Mouse (Mus musculus): ENCODE measurements around the gene Vmn1r232. TPM values are rescaled to one million over a fixed set of nuclear protein-coding genes. Genes with fewer than 3 reads are reported as not detected.
A peak's percentile ranks its signal among the peaks of the same experiment; 100 is the strongest.

The Vmn1r232 gene
- polyA plus RNA-seq (2015; fragmentation: Nextera tagmentation; extraction: Ambion mirVana): not detected in 2 replicates

GRCm38 (mm10) chr17:20919614-20920013 lies at the start of gene Vmn1r232:
Vmn1r232 (minus strand) TSS chr17:20919714.
- no peak for ATAC-seq (ENCODE audit: low read depth)
- no peak within 1 kb of the TSS for H3K4me2 ChIP-seq (ENCODE audit: low read depth, low read length)
- no peak within 1 kb of the TSS for H3K27ac ChIP-seq (ENCODE audit: low read length)
- H3K27me3 ChIP-seq (ENCODE audit: control insufficient read depth, insufficient read depth, low read depth, low read length): no peaks in the 10 kb centered on the region
- no peaks in the 10 kb centered on the region for H3K4me1 ChIP-seq (ENCODE audit: control insufficient read depth, low read depth, low read length)
- H3K9ac ChIP-seq (ENCODE audit: low read depth, low read length): no peak within 1 kb of the TSS
- no peak within 1 kb of the TSS for H3K4me3 ChIP-seq (ENCODE audit: low read depth, low read length)
- H3K9me3 ChIP-seq (replicated peaks; ENCODE audit: control insufficient read depth, low read length): no peaks in the 10 kb centered on the region
- WGBS (ENCODE audit: insufficient replicate concordance): 20% methylated on average over 1 of the region's 1 CpGs
- no peaks in the 10 kb centered on the region for H3K36me3 ChIP-seq (ENCODE audit: control insufficient read depth, insufficient read depth)

DNA sequence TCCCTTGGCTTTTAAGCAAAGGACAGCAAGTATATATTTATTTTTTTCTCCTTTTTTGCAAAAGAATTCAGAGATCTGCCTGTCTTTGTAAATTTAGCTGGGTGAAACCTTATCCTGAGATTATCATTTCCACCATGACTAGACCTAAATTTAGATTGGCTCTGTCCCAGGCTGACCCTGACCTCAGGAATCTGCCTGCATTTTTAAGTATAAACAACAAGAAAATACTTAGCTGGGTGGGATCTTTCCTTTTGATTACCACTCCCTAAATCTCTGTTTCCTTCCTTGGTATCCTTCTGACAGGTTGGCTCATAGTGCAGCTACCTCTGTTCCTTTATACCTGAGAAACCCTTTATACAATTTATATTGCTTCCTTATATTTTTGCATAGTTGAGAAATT lies 47.2 kb upstream of the Vmn1r232 start:
- Histone ChIP-seq H3K27me3 (ENCODE audit: control insufficient read depth, insufficient read depth, low read depth, low read length) (no peaks in the 10 kb centered on the region), H3K9ac (ENCODE audit: low read depth, low read length) (no peak overlapping the region), H3K4me1 (ENCODE audit: control insufficient read depth, low read depth, low read length) (no peaks in the 10 kb centered on the region), H3K27ac (ENCODE audit: low read length) (no peak overlapping the region), H3K4me3 (ENCODE audit: low read depth, low read length) (no peak overlapping the region), H3K9me3 (replicated peaks; ENCODE audit: control insufficient read depth, low read length) (no peaks in the 10 kb centered on the region), H3K36me3 (ENCODE audit: control insufficient read depth, insufficient read depth) (peaks cover 38% of the 10 kb centered on the region), H3K4me2 (ENCODE audit: low read depth, low read length) (no peak overlapping the region)
- no peak for ATAC-seq (ENCODE audit: low read depth)

GRCm38 (mm10) chr17:20965421-20965820 lies 45.9 kb upstream of the Vmn1r232 start:
- Histone ChIP-seq H3K27me3 (ENCODE audit: control insufficient read depth, insufficient read depth, low read depth, low read length) (no peaks in the 10 kb centered on the region), H3K4me2 (ENCODE audit: low read depth, low read length) (no peak overlapping the region), H3K4me3 (ENCODE audit: low read depth, low read length) (no peak overlapping the region), H3K36me3 (ENCODE audit: control insufficient read depth, insufficient read depth) (peaks cover 49% of the 10 kb centered on the region), H3K27ac (ENCODE audit: low read length) (no peak overlapping the region), H3K4me1 (ENCODE audit: control insufficient read depth, low read depth, low read length) (no peaks in the 10 kb centered on the region), H3K9me3 (replicated peaks; ENCODE audit: control insufficient read depth, low read length) (no peaks in the 10 kb centered on the region), H3K9ac (ENCODE audit: low read depth, low read length) (no peak overlapping the region)
- no peak for ATAC-seq (ENCODE audit: low read depth)
- WGBS (ENCODE audit: insufficient replicate concordance): 77% methylated on average over 4 of the region's 4 CpGs

DNA sequence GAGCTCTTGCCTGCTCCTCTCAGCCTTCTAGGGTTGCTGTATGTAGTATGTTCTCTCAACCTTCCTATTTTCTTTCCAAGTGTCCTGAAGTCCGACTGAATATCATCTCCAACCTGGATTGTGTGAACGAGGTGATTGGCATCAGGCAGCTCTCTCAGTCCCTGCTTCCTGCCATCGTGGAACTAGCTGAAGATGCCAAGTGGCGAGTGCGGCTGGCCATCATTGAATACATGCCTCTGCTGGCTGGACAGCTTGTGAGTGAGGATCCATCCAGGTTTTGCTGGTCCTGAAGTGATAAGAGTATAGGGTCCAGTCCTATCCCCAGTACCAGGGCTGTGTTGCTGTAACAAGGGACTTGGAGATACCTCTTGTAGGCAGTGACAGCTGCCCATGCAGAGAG lies 40.9 kb upstream of the Vmn1r232 start:
- H3K27me3 ChIP-seq (ENCODE audit: control insufficient read depth, insufficient read depth, low read depth, low read length): no peaks in the 10 kb centered on the region
- peaks cover 86% of the 10 kb centered on the region for H3K36me3 ChIP-seq (ENCODE audit: control insufficient read depth, insufficient read depth)
- H3K4me3 ChIP-seq (ENCODE audit: low read depth, low read length): no peak overlapping the region
- no peak overlapping the region for H3K9ac ChIP-seq (ENCODE audit: low read depth, low read length)
- no peak overlapping the region for H3K4me2 ChIP-seq (ENCODE audit: low read depth, low read length)
- H3K27ac ChIP-seq (ENCODE audit: low read length): no peak overlapping the region
- no peak for ATAC-seq (ENCODE audit: low read depth)
- 79% methylated on average over 5 of the region's 5 CpGs for WGBS (ENCODE audit: insufficient replicate concordance)
- H3K9me3 ChIP-seq (replicated peaks; ENCODE audit: control insufficient read depth, low read length): no peaks in the 10 kb centered on the region
- no peaks in the 10 kb centered on the region for H3K4me1 ChIP-seq (ENCODE audit: control insufficient read depth, low read depth, low read length)

DNA sequence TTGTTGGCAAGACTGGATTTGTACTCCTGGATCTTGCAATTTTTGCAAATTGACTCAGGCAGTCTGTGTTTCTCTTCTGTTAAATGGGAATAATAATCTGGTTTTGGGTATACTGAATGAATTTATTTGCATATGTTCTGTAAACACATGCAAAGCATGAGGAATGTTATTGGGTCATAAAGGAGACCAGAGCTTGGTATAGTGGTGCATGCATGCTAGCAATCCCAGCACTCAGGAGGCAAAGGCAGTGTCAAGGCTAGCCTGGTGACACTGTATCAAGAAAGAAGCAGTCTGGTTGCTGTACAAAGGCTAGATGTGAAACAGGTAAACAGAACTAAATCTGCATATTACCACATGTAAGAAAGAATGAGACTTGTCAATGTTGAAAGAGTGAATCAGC lies 27.1 kb upstream of the Vmn1r232 start:
- Histone ChIP-seq H3K27ac (ENCODE audit: low read length) (no peak overlapping the region), H3K4me2 (ENCODE audit: low read depth, low read length) (peak overlapping the region; percentile 88), H3K4me1 (ENCODE audit: control insufficient read depth, low read depth, low read length) (peaks cover 18% of the 10 kb centered on the region), H3K9me3 (replicated peaks; ENCODE audit: control insufficient read depth, low read length) (no peaks in the 10 kb centered on the region), H3K27me3 (ENCODE audit: control insufficient read depth, insufficient read depth, low read depth, low read length) (no peaks in the 10 kb centered on the region), H3K36me3 (ENCODE audit: control insufficient read depth, insufficient read depth) (peaks cover under 1% of the 10 kb centered on the region), H3K4me3 (ENCODE audit: low read depth, low read length) (peak overlapping the region; percentile 88), H3K9ac (ENCODE audit: low read depth, low read length) (peak overlapping the region; percentile 89)
- no peak for ATAC-seq (ENCODE audit: low read depth)

DNA sequence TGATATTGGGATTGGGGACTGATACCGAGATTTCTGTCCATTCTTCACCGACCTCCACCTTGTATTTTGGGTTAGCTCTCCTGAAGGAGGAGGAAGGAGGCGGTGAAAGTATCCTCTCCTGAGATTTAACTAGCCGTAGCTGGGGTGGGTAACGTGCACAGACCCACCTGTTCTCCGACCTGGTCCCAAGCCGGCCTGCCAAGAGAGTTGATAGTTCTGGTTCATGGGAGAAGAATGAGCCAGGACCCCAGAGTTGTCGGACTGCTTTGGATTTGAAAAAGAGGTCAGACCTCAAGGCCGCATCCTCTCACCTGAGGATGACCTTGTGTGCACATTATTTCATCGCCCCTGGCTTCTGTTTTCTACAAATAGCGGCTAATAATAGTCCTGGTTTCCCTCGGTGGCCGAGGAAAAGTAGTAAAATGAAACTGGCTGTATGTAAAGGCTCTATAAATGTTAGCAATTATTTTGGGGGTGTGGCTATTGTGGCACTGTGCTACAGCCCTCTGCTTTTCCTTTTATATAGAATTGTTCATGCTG lies 26.6 kb upstream of the Vmn1r232 start:
- H3K4me2 ChIP-seq (ENCODE audit: low read depth, low read length): peak overlapping the region; percentile 88
- H3K4me1 ChIP-seq (ENCODE audit: control insufficient read depth, low read depth, low read length): peaks cover 18% of the 10 kb centered on the region
- H3K27me3 ChIP-seq (ENCODE audit: control insufficient read depth, insufficient read depth, low read depth, low read length): no peaks in the 10 kb centered on the region
- no peaks in the 10 kb centered on the region; the same call in 1 of the 2 replicates for H3K36me3 ChIP-seq (ENCODE audit: control insufficient read depth, insufficient read depth)
- peak overlapping the region; percentile 89 for H3K9ac ChIP-seq (ENCODE audit: low read depth, low read length)
- H3K9me3 ChIP-seq (replicated peaks; ENCODE audit: control insufficient read depth, low read length): no peaks in the 10 kb centered on the region
- peak overlapping the region; percentile 88 for H3K4me3 ChIP-seq (ENCODE audit: low read depth, low read length)
- 1% methylated on average over 13 of the region's 13 CpGs for WGBS (ENCODE audit: insufficient replicate concordance)
- ATAC-seq (ENCODE audit: low read depth): no peak
- H3K27ac ChIP-seq (ENCODE audit: low read length): peak overlapping the region; percentile 89

GRCm38 (mm10) chr17:20944985-20945891 lies 25.7 kb upstream of the Vmn1r232 start, which contains the start of gene Ppp2r1a:
Ppp2r1a (plus strand) TSS chr17:20945311.
- H3K4me2 ChIP-seq (ENCODE audit: low read depth, low read length): peak within 1 kb of the TSS; percentile 88
- ATAC-seq (ENCODE audit: low read depth): peak; percentile 95
- peak within 1 kb of the TSS; percentile 88 for H3K4me3 ChIP-seq (ENCODE audit: low read depth, low read length)
- peak within 1 kb of the TSS; percentile 89 for H3K9ac ChIP-seq (ENCODE audit: low read depth, low read length)
- WGBS (ENCODE audit: insufficient replicate concordance): under 1% methylated on average over 69 of the region's 69 CpGs
- peak within 1 kb of the TSS; percentile 89 for H3K27ac ChIP-seq (ENCODE audit: low read length)
- no peaks in the 10 kb centered on the region for H3K9me3 ChIP-seq (replicated peaks; ENCODE audit: control insufficient read depth, low read length)
- H3K4me1 ChIP-seq (ENCODE audit: control insufficient read depth, low read depth, low read length): peaks cover 18% of the 10 kb centered on the region
- H3K36me3 ChIP-seq (ENCODE audit: control insufficient read depth, insufficient read depth): no peaks in the 10 kb centered on the region; the same call in 1 of the 2 replicates
- no peaks in the 10 kb centered on the region for H3K27me3 ChIP-seq (ENCODE audit: control insufficient read depth, insufficient read depth, low read depth, low read length)

DNA sequence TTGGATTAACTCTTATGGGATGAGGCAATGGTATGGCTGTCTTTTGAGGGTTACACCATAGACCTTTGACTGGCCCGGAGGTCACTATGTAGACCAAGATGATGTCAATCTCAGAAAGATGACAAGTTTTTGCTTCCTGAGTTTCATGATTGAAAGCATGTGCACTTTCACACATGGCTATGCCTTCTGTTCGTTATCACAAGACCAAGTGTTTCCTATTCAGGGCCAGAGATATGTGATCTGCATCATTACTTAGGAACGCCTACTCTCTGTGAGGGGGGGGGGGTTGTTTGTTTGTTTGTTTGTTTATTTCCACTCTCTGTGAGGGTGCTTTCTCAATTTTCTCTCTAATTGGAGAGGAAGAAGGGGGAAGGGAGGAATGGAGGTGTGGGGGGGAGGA lies 24.7 kb upstream of the Vmn1r232 start:
- H3K4me3 ChIP-seq (ENCODE audit: low read depth, low read length): peak overlapping the region; percentile 88
- ATAC-seq (ENCODE audit: low read depth): no peak
- H3K9ac ChIP-seq (ENCODE audit: low read depth, low read length): peak overlapping the region; percentile 70; the same call in 1 of the 2 replicates
- peak overlapping the region; percentile 70 for H3K4me2 ChIP-seq (ENCODE audit: low read depth, low read length)
- H3K4me1 ChIP-seq (ENCODE audit: control insufficient read depth, low read depth, low read length): peaks cover 18% of the 10 kb centered on the region
- 32% methylated on average over 3 of the region's 3 CpGs for WGBS (ENCODE audit: insufficient replicate concordance)
- no peaks in the 10 kb centered on the region for H3K36me3 ChIP-seq (ENCODE audit: control insufficient read depth, insufficient read depth)
- H3K27me3 ChIP-seq (ENCODE audit: control insufficient read depth, insufficient read depth, low read depth, low read length): no peaks in the 10 kb centered on the region
- no peaks in the 10 kb centered on the region for H3K9me3 ChIP-seq (replicated peaks; ENCODE audit: control insufficient read depth, low read length)
- no peak overlapping the region; the same call in 1 of the 2 replicates for H3K27ac ChIP-seq (ENCODE audit: low read length)

DNA sequence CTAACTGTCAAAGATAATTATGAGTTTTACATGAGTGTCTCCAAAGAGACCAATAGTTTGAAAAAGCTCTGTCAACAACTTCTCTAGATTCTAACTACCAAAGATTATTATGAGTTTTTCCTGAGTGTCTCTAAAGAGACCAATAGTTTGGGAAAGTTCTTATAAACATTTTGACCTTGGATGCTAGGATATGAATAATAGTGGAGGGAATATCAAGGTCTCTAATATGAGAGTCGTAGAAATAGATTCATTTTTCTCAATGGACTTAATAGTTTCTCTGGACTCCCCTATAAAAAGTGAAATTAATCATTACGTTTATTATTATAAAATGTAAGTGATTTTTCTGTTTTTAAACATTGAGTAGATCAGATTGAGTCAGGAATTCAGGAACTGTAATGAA lies 14.5 kb downstream of the Vmn1r232 start, which contains the start of gene Vmn1r231:
Gene Vmn1r231, minus strand, starts transcription at position 101 of the 400 bp plus-strand sequence.
- Histone ChIP-seq H3K27me3 (ENCODE audit: control insufficient read depth, insufficient read depth, low read depth, low read length) (no peaks in the 10 kb centered on the region), H3K9ac (ENCODE audit: low read depth, low read length) (no peak within 1 kb of the TSS), H3K9me3 (replicated peaks; ENCODE audit: control insufficient read depth, low read length) (no peaks in the 10 kb centered on the region), H3K4me2 (ENCODE audit: low read depth, low read length) (no peak within 1 kb of the TSS), H3K27ac (ENCODE audit: low read length) (no peak within 1 kb of the TSS), H3K4me1 (ENCODE audit: control insufficient read depth, low read depth, low read length) (no peaks in the 10 kb centered on the region), H3K36me3 (ENCODE audit: control insufficient read depth, insufficient read depth) (no peaks in the 10 kb centered on the region), H3K4me3 (ENCODE audit: low read depth, low read length) (no peak within 1 kb of the TSS)
- ATAC-seq (ENCODE audit: low read depth): no peak
- 34% methylated on average over 2 of the region's 2 CpGs for WGBS (ENCODE audit: insufficient replicate concordance)

Data from liver, embryonic 16.5 days (tissue).